Mouse (Mus musculus) embryonic facial prominence, embryonic 10.5 days (tissue): ENCODE results near the gene Zfp37. TPM values are rescaled to one million over a fixed set of nuclear protein-coding genes. Genes with fewer than 3 reads are reported as not detected.

Source experiments
- DNase-seq: peaks from one replicate; pipeline ENCODE4 v3.0.0-alpha.2; 2017; ENCODE audit warnings: low spot score
- H3K27ac ChIP-seq: fragments of 300-500 bp; sonication (generic); replicated peaks from 2 replicates; pipeline ENCODE4 v1.5.1; 2016; ENCODE audit warnings: mild to moderate bottlenecking
- H3K27me3 ChIP-seq: fragments of 300-500 bp; sonication (generic); replicated peaks from 2 replicates; pipeline ENCODE4 v1.6.1; 2016; ENCODE audit warnings: low read depth, mild to moderate bottlenecking; ENCODE audit not compliant: poor library complexity, severe bottlenecking
- H3K36me3 ChIP-seq: fragments of 300-500 bp; sonication (generic); replicated peaks from 2 replicates; pipeline ENCODE4 v1.6.1; 2016; ENCODE audit warnings: mild to moderate bottlenecking, moderate library complexity
- H3K4me1 ChIP-seq: fragments of 300-500 bp; sonication (generic); 2 replicates; pipeline ENCODE4 v1.6.1; 2016
- H3K4me3 ChIP-seq: fragments of 300-500 bp; sonication (generic); 2 replicates; pipeline ENCODE4 v1.5.1; 2016; ENCODE audit warnings: mild to moderate bottlenecking, moderate library complexity
- H3K9me3 ChIP-seq: fragments of 300-500 bp; sonication (generic); 2 replicates; pipeline ENCODE4 v1.6.1; 2016; ENCODE audit warnings: mild to moderate bottlenecking
- WGBS: fragments of 180-500 bp; shearing (Covaris S2); methylation state at CpG from one replicate; pipeline ENCODE4 v1.1.7; 2016; 5-methylcytosine and 5-hydroxymethylcytosine counted together
- polyA plus RNA-seq: library from polyadenylated mRNA; unstranded; fragments of >200 nt; fragmentation: Nextera tagmentation; extraction: Ambion mirVana; gene quantifications from 2 replicates; pipeline ENCODE4 v1.2.1, GENCODE M21; 2016

Gene Zfp37
- polyA plus RNA-seq, 1 experiment from 2014 or later, result 19.8 TPM

GRCm38 (mm10) chr4:62256931-62257330 is 26.1 kb upstream of the Zfp37 start:
- 31% methylated on average over 8 of the region's 8 CpGs for WGBS

DNA sequence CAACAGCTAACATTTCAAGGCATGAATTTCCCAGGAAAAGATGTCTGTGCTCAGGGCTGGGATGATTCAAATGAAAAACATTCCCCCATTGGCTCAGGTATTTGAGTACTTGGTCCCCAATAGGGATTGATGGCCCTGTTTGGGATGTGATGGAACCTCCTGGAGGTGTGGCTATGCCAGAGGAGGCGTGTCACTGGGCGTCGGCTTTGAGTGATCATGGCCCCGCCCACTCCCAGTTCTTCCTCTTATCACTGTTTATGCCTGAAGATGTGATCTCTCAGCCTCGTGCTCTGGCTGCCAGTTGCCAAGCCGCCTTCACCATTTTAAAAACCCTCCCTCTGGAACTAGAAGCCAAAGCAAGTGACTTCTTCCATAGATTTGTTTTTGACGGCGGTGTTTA is 23.7 kb upstream of the Zfp37 start:
- Histone ChIP-seq H3K36me3 (no peaks in the 10 kb centered on the region), H3K27ac (no peak overlapping the region), H3K4me3 (no peak overlapping the region), H3K4me1 (no peaks in the 10 kb centered on the region), H3K9me3 (no peaks in the 10 kb centered on the region), H3K27me3 (no peaks in the 10 kb centered on the region)
- 74% methylated on average over 8 of the region's 8 CpGs for WGBS
- DNase-seq, result no peak

More at GRCm38 (mm10) chr4:62256931-62257330, 26.1 kb upstream of the Zfp37 start:
- H3K27me3 ChIP-seq, result no peaks in the 10 kb centered on the region
- no peak overlapping the region for H3K4me3 ChIP-seq
- no peak overlapping the region for H3K27ac ChIP-seq
- DNase-seq, result peak; percentile 74
- no peaks in the 10 kb centered on the region for H3K4me1 ChIP-seq
- no peaks in the 10 kb centered on the region for H3K36me3 ChIP-seq
- H3K9me3 ChIP-seq, result no peaks in the 10 kb centered on the region

DNA sequence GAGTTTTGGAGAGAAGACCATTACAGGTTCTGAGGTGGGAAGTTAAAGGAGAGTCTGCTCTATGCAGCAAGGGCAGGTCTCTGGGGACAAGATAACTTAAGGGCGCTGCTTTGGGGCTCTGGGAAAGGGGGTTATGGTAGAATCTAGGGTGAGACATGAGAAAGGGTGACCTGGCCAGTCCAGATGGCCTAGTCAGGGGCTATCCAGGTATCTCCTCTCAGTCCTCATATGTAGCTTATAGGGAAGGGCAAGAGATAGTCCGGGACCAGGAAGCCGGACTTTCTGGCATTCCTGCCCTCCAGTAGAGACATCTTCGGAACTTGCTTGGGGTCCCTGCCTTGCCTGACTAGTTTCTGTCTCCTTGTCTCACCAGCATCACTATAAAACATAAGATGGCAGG is 20.9 kb upstream of the Zfp37 start:
- DNase-seq, result no peak

DNA sequence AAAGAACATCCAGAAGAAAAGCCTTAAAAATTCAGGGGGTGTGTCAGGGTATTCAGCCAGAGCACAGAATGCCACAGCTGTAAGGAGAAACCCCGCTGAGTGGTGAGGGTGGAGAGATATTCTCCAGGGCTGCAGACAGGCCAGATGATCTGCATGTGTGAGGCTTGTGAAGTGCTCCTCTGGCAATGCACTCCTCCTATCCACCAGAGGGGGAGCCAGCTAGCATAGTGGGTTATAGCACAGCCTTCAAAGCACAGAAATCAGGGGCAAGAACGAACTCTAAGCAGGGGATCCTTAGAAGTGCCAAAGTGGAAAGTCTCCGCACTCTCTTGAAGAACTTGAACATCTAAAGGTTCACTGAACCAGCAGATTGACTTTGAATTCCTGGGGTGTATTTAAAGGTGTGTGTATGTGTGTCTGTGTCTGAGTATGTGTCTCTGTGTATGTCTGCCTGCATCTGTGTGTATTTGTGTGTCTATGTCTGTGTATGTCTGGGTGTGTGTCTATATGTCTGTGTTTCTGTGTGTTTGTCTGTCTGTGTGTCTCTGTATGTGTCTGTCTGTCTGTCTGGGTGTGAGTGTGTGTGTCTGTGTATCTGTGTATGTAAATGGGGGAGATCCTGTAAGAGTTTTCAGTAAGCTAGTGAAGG is 20.2 kb upstream of the Zfp37 start:
- Histone ChIP-seq H3K9me3 (no peaks in the 10 kb centered on the region), H3K4me3 (no peak overlapping the region), H3K4me1 (no peaks in the 10 kb centered on the region), H3K27ac (no peak overlapping the region), H3K36me3 (no peaks in the 10 kb centered on the region), H3K27me3 (no peaks in the 10 kb centered on the region)
- peak; percentile 37 for DNase-seq
- 41% methylated on average over 3 of the region's 3 CpGs for WGBS

More for the DNA sequence above, 20.9 kb upstream of the Zfp37 start:
- H3K9me3 ChIP-seq, result no peaks in the 10 kb centered on the region
- H3K27me3 ChIP-seq, result no peaks in the 10 kb centered on the region
- 91% methylated on average over 4 of the region's 4 CpGs for WGBS
- H3K4me3 ChIP-seq, result no peak overlapping the region
- no peaks in the 10 kb centered on the region for H3K36me3 ChIP-seq
- no peak overlapping the region for H3K27ac ChIP-seq
- H3K4me1 ChIP-seq, result no peaks in the 10 kb centered on the region

- H3K27ac ChIP-seq, result no peak overlapping the region
- no peak overlapping the region for H3K4me3 ChIP-seq
- DNase-seq, result no peak
- H3K36me3 ChIP-seq, result no peaks in the 10 kb centered on the region
- no peaks in the 10 kb centered on the region for H3K27me3 ChIP-seq
- no peaks in the 10 kb centered on the region for H3K4me1 ChIP-seq
- no peaks in the 10 kb centered on the region for H3K9me3 ChIP-seq
- WGBS, result 43% methylated on average over 4 of the region's 4 CpGs
These were observed 17.5 kb upstream of the Zfp37 start for GRCm38 (mm10) chr4:62248328-62248727.

DNA sequence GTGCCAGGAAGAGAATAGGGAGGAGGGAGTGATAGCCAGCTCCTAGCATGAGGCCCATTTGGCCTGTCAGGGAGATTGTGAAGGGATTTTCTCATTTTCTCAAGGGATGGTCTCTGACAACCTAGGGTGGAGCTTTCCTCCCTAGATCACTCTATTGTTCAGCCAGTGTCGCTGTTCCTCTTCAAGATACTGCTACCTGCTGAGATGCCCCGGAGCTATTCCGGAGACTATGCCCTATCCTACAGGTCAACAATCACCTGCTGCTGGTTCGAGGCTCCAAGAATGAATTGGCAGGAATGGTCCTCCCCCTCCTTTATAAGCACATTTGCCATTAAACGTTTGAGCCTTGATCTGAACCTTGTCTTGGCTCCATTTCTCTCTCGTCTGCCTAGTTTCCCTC is 9.7 kb upstream of the Zfp37 start:
- 61% methylated on average over 6 of the region's 6 CpGs for WGBS
- Histone ChIP-seq H3K4me3 (no peak overlapping the region), H3K4me1 (no peaks in the 10 kb centered on the region), H3K9me3 (no peaks in the 10 kb centered on the region), H3K36me3 (no peaks in the 10 kb centered on the region), H3K27me3 (no peaks in the 10 kb centered on the region), H3K27ac (no peak overlapping the region)
- no peak for DNase-seq

- 69% methylated on average over 1 of the region's 1 CpGs for WGBS
- DNase-seq, result no peak
These were observed 694 bp downstream of the Zfp37 start for GRCm38 (mm10) chr4:62230153-62230552.

DNA sequence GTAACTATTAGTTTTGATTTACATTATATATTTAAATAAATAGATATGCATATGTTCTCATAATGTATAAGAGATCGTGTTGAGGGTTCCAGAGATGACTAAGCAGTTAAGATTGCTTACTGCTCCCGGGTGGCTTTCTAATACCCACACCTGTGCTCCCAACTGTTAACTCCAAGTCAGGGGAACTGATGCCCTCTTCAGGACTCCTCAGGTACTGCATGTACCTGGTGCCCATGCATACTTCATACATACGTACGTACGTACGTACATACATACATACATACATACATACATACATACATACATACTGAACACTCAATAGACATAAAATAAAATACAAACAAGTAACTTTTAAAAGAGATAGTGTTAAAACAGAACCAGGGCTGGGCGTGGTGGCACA is 1.4 kb downstream of the Zfp37 start:
- Histone ChIP-seq H3K36me3 (no peaks in the 10 kb centered on the region), H3K9me3 (no peaks in the 10 kb centered on the region), H3K27me3 (no peaks in the 10 kb centered on the region), H3K4me3 (no peak overlapping the region), H3K4me1 (no peaks in the 10 kb centered on the region), H3K27ac (no peak overlapping the region)
- no peak for DNase-seq
- WGBS, result 89% methylated on average over 7 of the region's 7 CpGs

More at GRCm38 (mm10) chr4:62230153-62230552, 694 bp downstream of the Zfp37 start:
- H3K4me3 ChIP-seq, result no peak overlapping the region
- no peaks in the 10 kb centered on the region for H3K36me3 ChIP-seq
- no peaks in the 10 kb centered on the region for H3K4me1 ChIP-seq
- no peak overlapping the region for H3K27ac ChIP-seq
- no peaks in the 10 kb centered on the region for H3K9me3 ChIP-seq
- no peaks in the 10 kb centered on the region for H3K27me3 ChIP-seq

- Histone ChIP-seq H3K4me3 (no peak overlapping the region), H3K4me1 (no peaks in the 10 kb centered on the region), H3K9me3 (no peaks in the 10 kb centered on the region), H3K36me3 (no peaks in the 10 kb centered on the region), H3K27ac (no peak overlapping the region), H3K27me3 (no peaks in the 10 kb centered on the region)
- WGBS, result 50% methylated on average over 10 of the region's 10 CpGs
- DNase-seq, result peak; percentile 56
These were observed 2.5 kb downstream of the Zfp37 start for GRCm38 (mm10) chr4:62228391-62228790.

GRCm38 (mm10) chr4:62213490-62213889 is 17.4 kb downstream of the Zfp37 start:
- Histone ChIP-seq H3K9me3 (no peaks in the 10 kb centered on the region), H3K4me1 (peaks cover 8% of the 10 kb centered on the region), H3K27me3 (no peaks in the 10 kb centered on the region), H3K36me3 (no peaks in the 10 kb centered on the region), H3K4me3 (no peak overlapping the region), H3K27ac (no peak overlapping the region)
- WGBS, result 86% methylated on average over 2 of the region's 2 CpGs
- DNase-seq, result no peak

DNA sequence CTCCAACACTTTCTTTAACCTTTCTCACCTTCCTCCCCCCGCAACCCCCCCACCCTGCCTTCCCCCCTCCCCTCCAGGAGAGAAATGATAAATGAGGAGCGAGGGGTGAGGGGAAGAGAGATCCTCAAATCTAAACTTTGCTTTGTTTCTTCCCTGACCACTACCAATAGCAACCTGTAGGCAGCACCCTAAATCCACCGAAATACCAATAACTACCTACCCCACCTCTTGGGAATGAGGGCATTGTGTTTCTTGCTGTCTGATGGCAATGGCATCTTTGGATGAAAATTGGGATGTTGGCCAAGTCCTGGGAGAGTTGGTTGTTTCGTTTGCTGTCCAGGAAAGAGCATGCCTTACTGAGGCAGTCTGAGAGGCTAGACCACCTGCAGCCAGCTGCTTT is 20.8 kb downstream of the Zfp37 start:
- no peak for DNase-seq
- Histone ChIP-seq H3K4me3 (no peak overlapping the region), H3K27ac (no peak overlapping the region), H3K4me1 (peaks cover 15% of the 10 kb centered on the region), H3K9me3 (no peaks in the 10 kb centered on the region), H3K36me3 (peaks cover 13% of the 10 kb centered on the region), H3K27me3 (no peaks in the 10 kb centered on the region)
- WGBS, result 35% methylated on average over 4 of the region's 4 CpGs

DNA sequence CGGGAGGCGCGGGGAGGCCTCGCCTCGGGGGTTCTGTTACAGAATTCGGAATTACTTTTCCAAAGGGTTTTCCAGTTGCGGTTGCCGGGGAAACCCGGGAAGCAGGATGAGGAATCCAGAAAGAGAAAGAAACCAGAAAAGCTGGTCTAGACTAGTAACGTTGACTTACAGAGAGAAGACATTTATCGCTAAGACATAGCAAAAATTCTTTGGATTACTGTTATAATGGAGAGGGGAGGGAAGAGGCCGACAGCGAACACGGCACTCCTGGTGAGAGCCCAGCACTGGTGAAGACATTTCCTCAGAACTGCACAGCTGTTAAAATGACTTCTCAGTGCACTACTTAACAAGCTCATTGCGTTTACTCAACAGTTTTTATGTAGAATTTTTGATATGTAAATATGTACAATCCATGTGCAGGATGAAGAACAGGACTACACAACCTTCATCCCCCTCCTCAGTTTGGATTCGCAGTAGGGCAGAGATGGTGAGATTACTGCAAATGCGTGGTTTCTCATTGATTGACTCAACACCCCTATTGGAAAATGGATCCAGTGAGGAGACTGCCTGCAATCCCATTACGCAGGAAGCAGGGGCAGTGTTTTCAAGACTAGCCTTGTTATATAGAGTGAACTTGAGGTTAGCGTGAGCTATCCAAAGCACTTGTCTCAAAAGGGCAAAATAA is 22.0 kb downstream of the Zfp37 start:
- Histone ChIP-seq H3K4me1 (peaks cover 15% of the 10 kb centered on the region), H3K9me3 (no peaks in the 10 kb centered on the region), H3K27ac (peak overlapping the region; percentile 95), H3K4me3 (peak overlapping the region; percentile 72), H3K36me3 (peaks cover 25% of the 10 kb centered on the region), H3K27me3 (no peaks in the 10 kb centered on the region)
- no peak for DNase-seq
- 6% methylated on average over 19 of the region's 19 CpGs for WGBS
